Mouse (Mus musculus): ENCODE data around the gene Dbh. TPM values are rescaled to one million over a fixed set of nuclear protein-coding genes. Genes with fewer than 3 reads are reported as not detected.
A peak's percentile ranks its signal among the peaks of the same experiment; 100 is the strongest.

The Dbh gene
- total RNA-seq, 2 experiments from 2014 or later, result 0.12 TPM; not detected in 1

GRCm38 (mm10) chr2:27154466-27155185 is 10.4 kb upstream of the Dbh start:
- intact Hi-C loops (cut with DNase I; ENCODE audit: low total_unique reads), result no loop called here
- DNase-seq, result no peak

GRCm38 (mm10) chr2:27156596-27156995 is 8.4 kb upstream of the Dbh start:
- DNase-seq, result no peak
- intact Hi-C loops (cut with DNase I; ENCODE audit: low total_unique reads), result no loop called here

- intact Hi-C loops (cut with DNase I; ENCODE audit: low total_unique reads), result no loop called here
Observed at GRCm38 (mm10) chr2:27161526-27161925, 3.5 kb upstream of the Dbh start.

DNA sequence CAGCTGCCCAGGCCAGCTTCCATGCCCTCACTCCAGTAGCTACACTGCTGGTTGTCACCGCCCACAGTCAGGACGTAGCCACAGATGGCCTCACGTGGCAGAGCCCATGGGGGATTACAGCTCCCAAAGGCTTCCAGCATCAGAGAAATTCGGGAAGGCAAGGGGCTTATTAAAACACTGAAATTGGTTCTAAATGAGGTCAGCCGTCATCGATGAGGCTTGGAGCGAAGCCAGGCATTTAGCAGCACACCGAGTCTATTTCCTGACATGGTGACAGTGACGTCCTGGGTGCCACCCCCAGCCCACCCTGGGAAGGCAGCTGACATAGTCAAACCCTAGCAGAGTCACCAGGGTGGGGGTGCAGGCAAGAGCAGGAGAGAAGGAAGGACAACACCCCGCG is 2.4 kb upstream of the Dbh start:
- intact Hi-C loops (cut with DNase I; ENCODE audit: low total_unique reads), result no loop called here
- no peak for DNase-seq

More at GRCm38 (mm10) chr2:27161526-27161925, 3.5 kb upstream of the Dbh start:
- DNase-seq, result no peak

- no peak for DNase-seq
- intact Hi-C loops (cut with DNase I; ENCODE audit: low total_unique reads), result no loop called here
Observed at GRCm38 (mm10) chr2:27163851-27164250, 1.2 kb upstream of the Dbh start.

DNA sequence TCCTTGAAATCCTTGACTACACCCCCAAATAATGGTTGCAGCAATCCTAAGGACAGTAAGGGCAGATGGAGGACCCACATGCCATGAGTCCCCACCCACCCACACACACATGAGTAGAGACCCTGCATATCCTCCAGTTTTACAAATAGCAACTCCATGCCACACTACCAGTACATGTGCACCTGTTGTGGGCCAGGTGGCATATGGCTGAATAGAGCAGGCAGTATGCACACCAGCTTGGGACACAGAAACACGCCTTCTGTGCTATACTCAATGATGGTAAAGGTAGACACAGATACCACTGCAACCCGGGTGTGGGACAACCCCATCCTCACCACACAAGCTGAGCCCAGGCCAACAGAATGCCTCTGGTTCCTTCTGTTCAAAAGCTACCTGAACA is 1.0 kb downstream of the Dbh start:
- DNase-seq, result no peak
- intact Hi-C loops (cut with DNase I; ENCODE audit: low total_unique reads), result no loop called here

DNA sequence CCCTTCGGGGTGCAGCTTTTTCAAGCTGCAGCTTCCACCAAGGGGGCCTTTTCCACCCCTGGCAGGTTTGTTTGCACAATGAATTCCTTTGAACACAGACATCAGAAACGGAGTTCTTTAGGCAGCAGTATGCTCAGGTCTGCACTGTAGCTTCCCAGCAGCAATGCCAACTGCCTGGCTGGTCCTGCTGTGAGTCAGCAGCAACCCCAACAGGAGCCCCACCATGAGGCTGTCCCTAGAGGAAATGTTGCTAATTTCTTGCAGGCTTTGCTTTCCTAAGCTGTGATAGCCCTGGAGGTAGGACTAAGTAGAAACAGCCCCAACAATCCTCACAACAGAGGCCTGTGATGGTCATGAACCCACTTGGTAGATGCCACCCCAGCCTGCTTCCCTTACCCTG is 2.0 kb downstream of the Dbh start:
- intact Hi-C loops (cut with DNase I; ENCODE audit: low total_unique reads), result no loop called here
- no peak for DNase-seq

- DNase-seq, result no peak
- intact Hi-C loops (cut with DNase I; ENCODE audit: low total_unique reads), result no loop called here
Observed at GRCm38 (mm10) chr2:27174242-27174641, 9.2 kb downstream of the Dbh start.

DNA sequence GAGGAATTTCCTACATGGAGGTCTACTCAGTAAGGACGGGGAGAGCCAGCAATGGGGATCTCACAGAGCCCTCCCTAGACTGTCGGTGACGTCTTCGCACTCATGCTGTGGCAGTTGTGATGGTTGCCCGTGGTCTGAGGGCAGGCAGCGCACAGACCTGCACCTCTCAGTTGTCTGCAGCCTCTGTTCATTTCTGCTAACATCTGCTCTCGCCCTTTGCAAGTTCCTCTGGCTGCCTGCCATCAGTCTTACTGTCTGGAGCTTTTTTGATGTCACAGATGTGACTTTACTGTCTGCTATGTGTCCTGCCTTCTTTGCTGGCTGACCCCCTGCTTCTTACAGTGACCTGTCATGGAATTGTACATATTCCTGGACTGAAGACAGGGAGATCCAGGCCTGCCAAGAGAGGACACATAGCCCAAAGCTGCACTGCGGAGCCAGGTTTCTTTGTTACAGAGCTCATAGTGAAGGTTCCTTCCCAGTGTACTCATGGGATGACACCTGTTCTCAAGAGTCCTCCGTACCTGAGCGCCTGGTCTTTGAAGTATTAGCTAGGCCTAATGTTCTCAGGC is 10.7 kb downstream of the Dbh start:
- DNase-seq, result peak; percentile 70
- intact Hi-C loops (cut with DNase I; ENCODE audit: low total_unique reads), result loop anchor here (5.0 kb wide), 1 partner anchor 38 kb away; no protein-coding TSS in a partner anchor

DNA sequence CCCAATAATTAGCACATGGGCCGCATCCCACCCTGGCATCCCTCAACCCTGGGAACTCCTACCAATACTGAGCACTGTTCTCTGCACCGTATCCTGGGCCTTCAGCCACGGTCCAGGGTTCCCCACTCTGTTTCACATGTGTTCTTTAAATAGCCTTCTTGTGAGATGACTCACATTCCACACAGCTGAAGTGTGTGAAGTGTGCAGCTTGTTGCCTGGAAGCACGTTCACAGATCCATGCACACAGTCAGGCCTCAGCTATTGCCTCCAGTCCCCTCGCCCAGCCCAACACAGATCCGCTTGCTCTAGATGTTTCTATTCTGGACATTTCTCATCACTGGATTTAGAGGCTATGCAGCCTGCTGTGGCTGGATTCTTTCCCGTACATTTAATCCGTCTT is 14.1 kb downstream of the Dbh start:
- intact Hi-C loops (cut with DNase I; ENCODE audit: low total_unique reads), result loop anchor here (5.0 kb wide), 1 partner anchor 42 kb away; no protein-coding TSS in a partner anchor
- no peak for DNase-seq

DNA sequence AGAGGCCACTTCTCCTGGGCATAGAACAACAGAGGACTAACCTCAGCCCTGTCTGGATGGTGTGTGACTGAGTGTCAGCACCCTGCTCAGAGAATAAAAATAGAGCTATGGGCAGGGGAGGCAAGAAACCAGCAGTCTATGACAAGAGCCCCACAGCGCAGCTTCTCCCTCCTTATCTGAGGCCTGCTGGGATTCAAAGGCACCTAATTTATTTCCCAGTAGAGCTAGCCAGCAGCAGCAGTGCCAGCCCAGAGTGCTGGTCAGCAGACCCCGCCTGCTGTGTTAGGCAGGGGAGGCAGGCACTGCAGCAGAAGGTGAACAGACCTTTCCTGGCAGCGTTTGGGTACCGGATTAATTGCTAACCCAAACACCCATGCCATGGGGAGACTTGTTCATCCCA is 16.9 kb downstream of the Dbh start:
- intact Hi-C loops (cut with DNase I; ENCODE audit: low total_unique reads), result no loop called here
- no peak for DNase-seq

DNA sequence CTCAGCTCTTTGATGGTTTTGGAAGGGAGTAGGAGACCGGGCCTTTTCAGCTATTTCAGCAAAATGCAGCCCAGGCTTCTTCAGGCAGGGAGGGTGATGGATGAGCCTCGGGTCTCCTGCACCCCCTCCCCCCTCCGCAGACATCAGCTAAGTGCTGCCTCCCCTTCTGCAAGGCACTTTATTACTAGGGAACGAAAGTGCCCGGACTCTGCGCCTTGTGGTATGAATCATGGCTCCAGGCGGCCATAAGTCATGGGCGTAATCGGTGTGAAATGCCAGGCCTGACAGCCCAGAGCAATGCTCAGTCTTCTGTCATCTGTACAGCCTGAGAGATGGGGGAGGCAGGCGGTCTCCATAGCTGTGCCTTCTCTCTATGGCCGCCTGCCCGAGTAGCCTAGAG is 18.7 kb downstream of the Dbh start:
- intact Hi-C loops (cut with DNase I; ENCODE audit: low total_unique reads), result no loop called here
- no peak for DNase-seq

DNA sequence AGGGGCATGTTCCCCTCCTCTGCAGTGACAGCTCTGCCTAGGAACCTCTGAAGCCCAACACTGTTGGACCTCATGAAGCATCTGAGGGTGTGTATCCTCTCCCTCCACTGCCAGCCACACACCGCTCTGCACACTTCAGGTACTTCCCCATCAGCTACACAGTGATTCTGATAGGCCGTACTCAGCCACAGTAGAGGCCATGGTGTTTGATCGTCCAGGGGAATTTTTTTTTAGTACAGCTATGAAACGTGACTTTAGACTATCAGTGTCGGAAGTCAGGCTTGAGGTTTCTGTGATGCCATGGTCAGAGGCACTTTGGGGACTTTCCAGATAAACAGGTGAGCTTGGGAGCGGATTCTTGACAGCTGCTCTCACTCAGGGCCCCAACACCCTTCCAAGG is 22.5 kb downstream of the Dbh start:
- no peak for DNase-seq
- intact Hi-C loops (cut with DNase I; ENCODE audit: low total_unique reads), result no loop called here

DNA sequence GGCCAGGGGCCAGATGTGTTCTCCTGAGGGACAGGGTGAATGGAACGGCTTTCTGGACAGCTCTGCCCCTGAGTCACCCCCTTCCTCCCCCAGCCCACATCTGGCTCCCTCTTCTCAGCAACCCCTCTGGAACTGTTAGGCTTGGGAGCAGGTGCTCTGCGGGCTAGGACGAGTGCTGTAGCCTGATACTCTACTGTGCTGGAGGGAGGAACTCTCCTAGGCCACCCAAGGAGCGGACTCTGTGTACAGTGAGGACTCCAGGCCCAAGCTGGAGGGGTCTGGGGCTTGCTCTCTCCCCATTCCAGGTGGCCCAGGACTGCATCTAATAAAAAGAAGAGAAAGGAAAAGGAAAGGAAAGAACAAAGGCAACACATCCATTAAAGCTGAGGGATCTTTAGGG is 25.0 kb downstream of the Dbh start:
- intact Hi-C loops (cut with DNase I; ENCODE audit: low total_unique reads), result no loop called here
- DNase-seq, result no peak

GRCm38 (mm10) chr2:27198551-27199246 is 33.7 kb downstream of the Dbh start:
- no peak for DNase-seq
- intact Hi-C loops (cut with DNase I; ENCODE audit: low total_unique reads), result no loop called here

DNA sequence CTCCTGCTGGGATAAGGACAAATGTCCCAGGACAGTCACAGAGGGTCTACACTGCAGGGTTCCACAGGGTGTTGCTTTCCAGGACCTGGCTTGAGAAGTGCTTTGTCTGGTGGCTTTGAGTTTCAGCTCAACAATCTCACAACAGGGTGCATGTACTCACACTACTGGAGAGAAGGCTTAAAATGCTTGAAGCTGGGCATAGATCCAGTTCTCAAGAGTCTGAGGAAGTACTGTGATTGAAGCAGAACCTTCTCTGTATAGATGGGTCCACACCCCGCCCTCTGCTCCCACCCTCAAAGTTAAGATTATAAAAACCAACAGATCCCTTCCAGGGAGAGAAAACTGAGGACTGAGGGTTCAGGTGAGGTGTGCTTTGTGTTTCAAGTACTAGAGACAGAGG is 35.6 kb downstream of the Dbh start:
- intact Hi-C loops (cut with DNase I; ENCODE audit: low total_unique reads), result no loop called here
- DNase-seq, result no peak

DNA sequence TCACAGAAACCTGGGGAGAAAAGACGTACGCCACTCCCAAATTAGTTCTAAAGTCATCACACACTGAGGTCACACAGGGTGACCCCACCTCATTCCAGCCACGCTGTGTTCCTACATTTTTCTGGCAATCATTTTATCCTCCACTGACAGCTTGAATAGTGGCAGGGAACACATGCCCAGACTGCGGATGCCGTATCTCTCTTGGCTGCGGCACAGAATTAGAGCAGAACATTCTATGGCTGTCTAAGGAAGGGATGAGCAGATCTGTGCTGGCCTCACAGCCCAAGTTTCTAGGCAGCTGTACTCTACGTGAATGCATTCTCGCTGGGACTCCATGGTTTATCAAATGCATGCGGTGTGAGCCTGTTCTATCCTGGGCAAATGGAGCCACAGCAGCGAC is 40.6 kb downstream of the Dbh start:
- intact Hi-C loops (cut with DNase I; ENCODE audit: low total_unique reads), result no loop called here
- no peak for DNase-seq

GRCm38 (mm10) chr2:27206128-27206797 is 41.2 kb downstream of the Dbh start:
- DNase-seq, result peak; percentile 86
- intact Hi-C loops (cut with DNase I; ENCODE audit: low total_unique reads), result no loop called here

DNA sequence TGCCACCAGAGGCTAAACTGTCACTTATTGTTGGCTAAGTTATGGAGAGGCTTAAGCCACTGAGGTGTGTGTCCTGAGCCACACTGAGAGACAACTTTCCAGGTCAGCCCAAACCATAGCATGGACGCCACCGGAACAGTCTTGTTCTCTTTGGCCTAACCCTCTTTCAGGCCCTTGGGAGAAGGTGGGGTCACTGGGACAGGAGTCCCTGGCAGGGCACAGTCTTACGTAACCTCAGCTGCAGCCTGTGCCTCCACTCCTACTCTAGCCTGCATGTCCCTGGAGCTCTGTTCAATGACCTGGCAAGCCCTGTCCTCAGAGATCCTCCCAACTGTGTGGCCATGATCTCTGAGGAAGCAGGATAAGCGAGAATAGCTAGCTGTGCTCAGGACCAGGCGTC is 42.1 kb downstream of the Dbh start:
- DNase-seq, result peak; percentile 70
- intact Hi-C loops (cut with DNase I; ENCODE audit: low total_unique reads), result no loop called here

- intact Hi-C loops (cut with DNase I; ENCODE audit: low total_unique reads), result no loop called here
Observed at GRCm38 (mm10) chr2:27209370-27209769, 44.3 kb downstream of the Dbh start.

More at GRCm38 (mm10) chr2:27209370-27209769, 44.3 kb downstream of the Dbh start:
- DNase-seq, result peak; percentile 24
